Mouse (Mus musculus): Measurements from ENCODE around the gene Hdgfl1.

Gene Hdgfl1

GRCm38 (mm10) chr13:26769955-26770354 lies at the start of gene Hdgfl1:
Gene Hdgfl1, minus strand, starts transcription at chr13:26770165.
- no peak for DNase-seq

- no peak for DNase-seq
Measured at GRCm38 (mm10) chr13:26795460-26795859, 25.5 kb upstream of the Hdgfl1 start.

- DNase-seq: no peak
Measured at GRCm38 (mm10) chr13:26769424-26769823, 541 bp downstream of the Hdgfl1 start.

- no peak for DNase-seq
Measured at GRCm38 (mm10) chr13:26761966-26762803, 7.8 kb downstream of the Hdgfl1 start.

GRCm38 (mm10) chr13:26752863-26753262 lies 17.1 kb downstream of the Hdgfl1 start:
- DNase-seq: no peak

GRCm38 (mm10) chr13:26752414-26752813 lies 17.6 kb downstream of the Hdgfl1 start:
- DNase-seq: no peak

- DNase-seq: no peak
Measured at GRCm38 (mm10) chr13:26745760-26746457, 24.1 kb downstream of the Hdgfl1 start.

- DNase-seq: no peak
Measured at GRCm38 (mm10) chr13:26745059-26745759, 24.8 kb downstream of the Hdgfl1 start.

- DNase-seq: no peak
Measured at GRCm38 (mm10) chr13:26744068-26744467, 25.9 kb downstream of the Hdgfl1 start.

GRCm38 (mm10) chr13:26734981-26735380 lies 35.0 kb downstream of the Hdgfl1 start:
- DNase-seq: no peak

GRCm38 (mm10) chr13:26724250-26724649 lies 45.7 kb downstream of the Hdgfl1 start:
- no peak for DNase-seq

GRCm38 (mm10) chr13:26721333-26721732 lies 48.6 kb downstream of the Hdgfl1 start:
- DNase-seq: peak in 1 of 2 experiments; percentile 2

GRCm38 (mm10) chr13:26720917-26721316 lies 49.0 kb downstream of the Hdgfl1 start:
- DNase-seq: peak in 1 of 2 experiments; percentile 0

GRCm38 (mm10) chr13:26719146-26719715 lies 50.7 kb downstream of the Hdgfl1 start:
- no peak for DNase-seq

Measured in lung, adult 18-20 months (tissue).